Mouse (Mus musculus) MEL (cell line): ENCODE measurements at regions not wholly inside any gene's neighbourhood (a gene's known extent, or its start where the extent isn't known, plus 50 kb on each side); places are given as distances from the start of the nearest gene placed in this dataset.

Experiments used
- DNase-seq: peaks from one replicate; pipeline ENCODE4 v3.0.0; 2011; ENCODE audit warnings: low read depth, low spot score
- H3K27ac ChIP-seq: 2 replicates; pipeline ENCODE4 v1.5.1; 2012; ENCODE audit warnings: low read depth, mild to moderate bottlenecking, control low read depth, low read length, moderate library complexity; ENCODE audit not compliant: control insufficient read depth
- H3K27me3 ChIP-seq, 2 experiments: fragments of 150-350 bp in 1 of 2; sonication (generic) in 1 of 2; 2 replicates each; pipeline ENCODE4 v1.6.1; 2012; ENCODE audit warnings: low read length in 2 of 2, mild to moderate bottlenecking in 2 of 2, improper control_type of control experiment in 1 of 2, moderate library complexity in 1 of 2; ENCODE audit not compliant: insufficient read depth in 2 of 2, control insufficient read depth in 1 of 2
- H3K36me3 ChIP-seq, 2 experiments: 2 replicates each; pipeline ENCODE4 v1.6.1; 2012 to 2014; ENCODE audit warnings: low read length in 2 of 2, improper control_type of control experiment in 1 of 2, inconsistent platforms in 1 of 2, mild to moderate bottlenecking in 1 of 2; ENCODE audit not compliant: insufficient read depth in 2 of 2, control insufficient read depth in 1 of 2
- H3K4me1 ChIP-seq, 2 experiments: fragments of 150-350 bp in 1 of 2; sonication (generic) in 1 of 2; 2 replicates each; pipeline ENCODE4 v1.6.1; 2012; ENCODE audit warnings: low read length in 2 of 2, improper control_type of control experiment in 1 of 2, mild to moderate bottlenecking in 1 of 2; ENCODE audit not compliant: insufficient read depth in 2 of 2, control insufficient read depth in 1 of 2
- H3K4me3 ChIP-seq, 2 experiments: fragments of 150-350 bp in 1 of 2; sonication (generic) in 1 of 2; 2 replicates each; pipeline ENCODE4 v1.5.1; 2012; ENCODE audit warnings: low read depth in 2 of 2, low read length in 2 of 2, mild to moderate bottlenecking in 2 of 2, moderate library complexity in 2 of 2, control low read depth in 1 of 2, improper control_type of control experiment in 1 of 2; ENCODE audit not compliant: control insufficient read depth in 1 of 2, insufficient read depth in 1 of 2
- H3K79me2 ChIP-seq: 2 replicates; pipeline ENCODE4 v1.6.1; 2012; ENCODE audit warnings: mild to moderate bottlenecking, low read length, moderate library complexity; ENCODE audit not compliant: control insufficient read depth, poor library complexity, insufficient read depth
- H3K9ac ChIP-seq: 2 replicates; pipeline ENCODE4 v1.6.1; 2012; ENCODE audit warnings: low read depth, mild to moderate bottlenecking, control low read depth, low read length, moderate library complexity; ENCODE audit not compliant: control insufficient read depth, poor library complexity, severe bottlenecking
- H3K9me3 ChIP-seq: fragments of 150-350 bp; sonication (generic); replicated peaks from 2 replicates; pipeline ENCODE4 v1.6.1; 2012; ENCODE audit warnings: mild to moderate bottlenecking, low read length, improper control_type of control experiment, moderate library complexity; ENCODE audit not compliant: insufficient read depth
- CHD1 ChIP-seq: IDR thresholded peaks from 2 replicates; pipeline ENCODE4 v1.6.1; 2012; ENCODE audit warnings: low read depth, mild to moderate bottlenecking, inconsistent platforms, low read length, improper control_type of control experiment
- CHD2 ChIP-seq: IDR thresholded peaks from 2 replicates; pipeline ENCODE4 v1.6.1; 2011; ENCODE audit warnings: low read length, improper control_type of control experiment
- CTCF ChIP-seq, 3 experiments: IDR thresholded peaks in 2 of 3; conservative IDR thresholded peaks in 1 of 3; 2 replicates each; pipeline ENCODE4 v1.5.1; 2011 to 2012; ENCODE audit warnings: low read length in 3 of 3, low read depth in 2 of 3, mild to moderate bottlenecking in 2 of 3, improper control_type of control experiment in 1 of 3, inconsistent platforms in 1 of 3, mixed read lengths in 1 of 3, moderate library complexity in 1 of 3; ENCODE audit not compliant: control insufficient read depth in 1 of 3, insufficient read depth in 1 of 3, poor library complexity in 1 of 3, severe bottlenecking in 1 of 3
- ELF1 ChIP-seq: IDR thresholded peaks from 2 replicates; pipeline ENCODE4 v1.6.1; 2014; ENCODE audit warnings: low read depth, mild to moderate bottlenecking, inconsistent platforms, low read length, improper control_type of control experiment, moderate library complexity
- EP300 ChIP-seq, 2 experiments: IDR thresholded peaks; 2 replicates each; pipeline ENCODE4 v1.6.1; 2011; ENCODE audit warnings: improper control_type of control experiment in 2 of 2, low read length in 2 of 2, low read depth in 1 of 2, mild to moderate bottlenecking in 1 of 2
- ETS1 ChIP-seq: IDR thresholded peaks from 2 replicates; pipeline ENCODE4 v1.6.1; 2012; ENCODE audit warnings: low read depth, mild to moderate bottlenecking, inconsistent platforms, low read length, improper control_type of control experiment, moderate library complexity
- GABPA ChIP-seq: IDR thresholded peaks from 2 replicates; pipeline ENCODE4 v1.6.1; 2012; ENCODE audit warnings: low read depth, mild to moderate bottlenecking, inconsistent platforms, low read length, improper control_type of control experiment, moderate library complexity
- HCFC1 ChIP-seq: IDR thresholded peaks from 2 replicates; pipeline ENCODE4 v1.6.1; 2012; ENCODE audit warnings: low read depth, mild to moderate bottlenecking, inconsistent platforms, low read length, improper control_type of control experiment, moderate library complexity
- KAT2A ChIP-seq: conservative IDR thresholded peaks from 2 replicates; pipeline ENCODE4 v1.6.1; 2012; ENCODE audit warnings: low read depth, low read length, improper control_type of control experiment, inconsistent platforms
- MAFK ChIP-seq: IDR thresholded peaks from 2 replicates; pipeline ENCODE4 v1.6.1; 2011; ENCODE audit warnings: low read depth, mild to moderate bottlenecking, low read length, improper control_type of control experiment, borderline replicate concordance
- MXI1 ChIP-seq: IDR thresholded peaks from 2 replicates; pipeline ENCODE4 v1.6.1; 2011; ENCODE audit warnings: mild to moderate bottlenecking, low read depth, low read length, improper control_type of control experiment
- MYB ChIP-seq: IDR thresholded peaks from 2 replicates; pipeline ENCODE4 v1.6.1; 2011; ENCODE audit warnings: mild to moderate bottlenecking, low read depth, low read length, improper control_type of control experiment
- RAD21 ChIP-seq: IDR thresholded peaks from 2 replicates; pipeline ENCODE4 v1.6.1; 2011; ENCODE audit warnings: mild to moderate bottlenecking, low read depth, low read length, improper control_type of control experiment
- RCOR1 ChIP-seq: IDR thresholded peaks from 2 replicates; pipeline ENCODE4 v1.6.1; 2012; ENCODE audit warnings: low read depth, mild to moderate bottlenecking, inconsistent platforms, low read length, improper control_type of control experiment
- SIN3A ChIP-seq: IDR thresholded peaks from 2 replicates; pipeline ENCODE4 v1.6.1; 2012; ENCODE audit warnings: low read length, improper control_type of control experiment, inconsistent platforms
- SMC3 ChIP-seq: IDR thresholded peaks from 2 replicates; pipeline ENCODE4 v1.6.1; 2011; ENCODE audit warnings: low read depth, low read length, improper control_type of control experiment
- TAL1 ChIP-seq: IDR thresholded peaks from 2 replicates; pipeline ENCODE4 v1.6.1; 2012; ENCODE audit warnings: mild to moderate bottlenecking, inconsistent platforms, low read length, moderate library complexity, mixed read lengths
- UBTF ChIP-seq: IDR thresholded peaks from 2 replicates; pipeline ENCODE4 v1.6.1; 2012; ENCODE audit warnings: low read depth, mild to moderate bottlenecking, inconsistent platforms, low read length, improper control_type of control experiment, moderate library complexity, borderline replicate concordance; ENCODE audit not compliant: insufficient read depth
- USF1 ChIP-seq: IDR thresholded peaks from 2 replicates; pipeline ENCODE4 v1.6.1; 2014; ENCODE audit warnings: low read depth, mild to moderate bottlenecking, inconsistent platforms, low read length, improper control_type of control experiment, moderate library complexity
- USF2 ChIP-seq, 2 experiments: IDR thresholded peaks; 2 replicates each; pipeline ENCODE4 v1.6.1; 2011 to 2012; ENCODE audit warnings: improper control_type of control experiment in 2 of 2, low read length in 2 of 2, borderline replicate concordance in 1 of 2, inconsistent platforms in 1 of 2, low read depth in 1 of 2, mild to moderate bottlenecking in 1 of 2; ENCODE audit not compliant: insufficient read depth in 1 of 2
- ZMIZ1 ChIP-seq: IDR thresholded peaks from 2 replicates; pipeline ENCODE4 v1.6.1; 2012; ENCODE audit warnings: low read depth, mild to moderate bottlenecking, inconsistent platforms, low read length, improper control_type of control experiment, moderate library complexity

- no peaks in the 10 kb centered on the region for H3K36me3 ChIP-seq
- no peak overlapping the region for H3K4me3 ChIP-seq
- TF ChIP-seq ZMIZ1: no peak
- no peak for TF ChIP-seq MAFK
- TF ChIP-seq SMC3: no peak
- no peak for TF ChIP-seq ELF1
- no peak for TF ChIP-seq UBTF
- no peak for TF ChIP-seq USF2 (IDR thresholded peaks at IDR 0.05; ENCODE audit: borderline replicate concordance in 1 of 2, insufficient read depth in 1 of 2, low read depth in 1 of 2, low read length in 2 of 2)
- TF ChIP-seq EP300 (IDR thresholded peaks at IDR 0.05; ENCODE audit: low read depth in 1 of 2, low read length in 2 of 2): no peak
- no peak for TF ChIP-seq MXI1
- no peak for TF ChIP-seq TAL1
- TF ChIP-seq USF1: no peak
- H3K27me3 ChIP-seq: no peaks in the 10 kb centered on the region
- H3K9me3 ChIP-seq: no peaks in the 10 kb centered on the region
- no peak for DNase-seq
- H3K79me2 ChIP-seq: no peaks in the 10 kb centered on the region
- H3K27ac ChIP-seq: no peak overlapping the region
- H3K4me1 ChIP-seq: no peaks in the 10 kb centered on the region
- no peak overlapping the region for H3K9ac ChIP-seq
Measured at GRCm38 (mm10) chr16:74814386-74814785, 402.8 kb upstream of the Robo2 start.

GRCm38 (mm10) chr16:74809154-74809825 is 397.7 kb upstream of the Robo2 start:
- no peak overlapping the region for H3K4me3 ChIP-seq
- H3K9ac ChIP-seq: no peak overlapping the region
- H3K79me2 ChIP-seq: no peaks in the 10 kb centered on the region
- DNase-seq: no peak
- H3K9me3 ChIP-seq: no peaks in the 10 kb centered on the region
- TF ChIP-seq USF1: no peak
- no peak for TF ChIP-seq CHD1
- no peak for TF ChIP-seq RCOR1
- no peak for TF ChIP-seq MYB
- TF ChIP-seq SIN3A: no peak
- TF ChIP-seq RAD21: no peak
- no peak for TF ChIP-seq HCFC1
- TF ChIP-seq CTCF (IDR thresholded peaks at IDR 0.05 in 2 of 3, conservative IDR thresholded peaks at IDR 0.05 in 1 of 3; ENCODE audit: control insufficient read depth in 1 of 3, insufficient read depth in 1 of 3, low read depth in 2 of 3, low read length in 3 of 3, poor library complexity in 1 of 3, severe bottlenecking in 1 of 3): no peak
- no peak for TF ChIP-seq MXI1
- no peak for TF ChIP-seq GABPA
- TF ChIP-seq ETS1: no peak
- TF ChIP-seq CHD2: no peak
- TF ChIP-seq KAT2A: no peak
- H3K27ac ChIP-seq: no peak overlapping the region
- H3K36me3 ChIP-seq: no peaks in the 10 kb centered on the region
- H3K4me1 ChIP-seq: no peaks in the 10 kb centered on the region
- no peaks in the 10 kb centered on the region for H3K27me3 ChIP-seq
